Mouse (Mus musculus) MEL (cell line): Measurements from ENCODE around the gene Adam12. TPM values are rescaled to one million over a fixed set of nuclear protein-coding genes. Genes with fewer than 3 reads are reported as not detected.

Experiments used
- DNase-seq: peaks from one replicate; pipeline ENCODE4 v3.0.0; 2011; ENCODE audit warnings: low read depth, low spot score
- H3K27ac ChIP-seq: 2 replicates; pipeline ENCODE4 v1.5.1; 2012; ENCODE audit warnings: low read depth, mild to moderate bottlenecking, control low read depth, low read length, moderate library complexity; ENCODE audit not compliant: control insufficient read depth
- H3K27me3 ChIP-seq, 2 experiments: fragments of 150-350 bp in 1 of 2; sonication (generic) in 1 of 2; 2 replicates each; pipeline ENCODE4 v1.6.1; 2012; ENCODE audit warnings: low read length in 2 of 2, mild to moderate bottlenecking in 2 of 2, improper control_type of control experiment in 1 of 2, moderate library complexity in 1 of 2; ENCODE audit not compliant: insufficient read depth in 2 of 2, control insufficient read depth in 1 of 2
- H3K36me3 ChIP-seq, 2 experiments: 2 replicates each; pipeline ENCODE4 v1.6.1; 2012 to 2014; ENCODE audit warnings: low read length in 2 of 2, improper control_type of control experiment in 1 of 2, inconsistent platforms in 1 of 2, mild to moderate bottlenecking in 1 of 2; ENCODE audit not compliant: insufficient read depth in 2 of 2, control insufficient read depth in 1 of 2
- H3K4me1 ChIP-seq, 2 experiments: fragments of 150-350 bp in 1 of 2; sonication (generic) in 1 of 2; 2 replicates each; pipeline ENCODE4 v1.6.1; 2012; ENCODE audit warnings: low read length in 2 of 2, improper control_type of control experiment in 1 of 2, mild to moderate bottlenecking in 1 of 2; ENCODE audit not compliant: insufficient read depth in 2 of 2, control insufficient read depth in 1 of 2
- H3K4me3 ChIP-seq, 2 experiments: fragments of 150-350 bp in 1 of 2; sonication (generic) in 1 of 2; 2 replicates each; pipeline ENCODE4 v1.5.1; 2012; ENCODE audit warnings: low read depth in 2 of 2, low read length in 2 of 2, mild to moderate bottlenecking in 2 of 2, moderate library complexity in 2 of 2, control low read depth in 1 of 2, improper control_type of control experiment in 1 of 2; ENCODE audit not compliant: control insufficient read depth in 1 of 2, insufficient read depth in 1 of 2
- H3K79me2 ChIP-seq: 2 replicates; pipeline ENCODE4 v1.6.1; 2012; ENCODE audit warnings: mild to moderate bottlenecking, low read length, moderate library complexity; ENCODE audit not compliant: control insufficient read depth, poor library complexity, insufficient read depth
- H3K9ac ChIP-seq: 2 replicates; pipeline ENCODE4 v1.6.1; 2012; ENCODE audit warnings: low read depth, mild to moderate bottlenecking, control low read depth, low read length, moderate library complexity; ENCODE audit not compliant: control insufficient read depth, poor library complexity, severe bottlenecking
- H3K9me3 ChIP-seq: fragments of 150-350 bp; sonication (generic); replicated peaks from 2 replicates; pipeline ENCODE4 v1.6.1; 2012; ENCODE audit warnings: mild to moderate bottlenecking, low read length, improper control_type of control experiment, moderate library complexity; ENCODE audit not compliant: insufficient read depth
- BHLHE40 ChIP-seq: IDR thresholded peaks from 2 replicates; pipeline ENCODE4 v1.6.1; 2012; ENCODE audit warnings: low read depth, mild to moderate bottlenecking, inconsistent platforms, low read length, improper control_type of control experiment, borderline replicate concordance
- CHD1 ChIP-seq: IDR thresholded peaks from 2 replicates; pipeline ENCODE4 v1.6.1; 2012; ENCODE audit warnings: low read depth, mild to moderate bottlenecking, inconsistent platforms, low read length, improper control_type of control experiment
- E2F4 ChIP-seq: IDR thresholded peaks from 2 replicates; pipeline ENCODE4 v1.6.1; 2011; ENCODE audit warnings: low read depth, low read length, improper control_type of control experiment, borderline replicate concordance
- EP300 ChIP-seq, 2 experiments: IDR thresholded peaks; 2 replicates each; pipeline ENCODE4 v1.6.1; 2011; ENCODE audit warnings: improper control_type of control experiment in 2 of 2, low read length in 2 of 2, low read depth in 1 of 2, mild to moderate bottlenecking in 1 of 2
- ETS1 ChIP-seq: IDR thresholded peaks from 2 replicates; pipeline ENCODE4 v1.6.1; 2012; ENCODE audit warnings: low read depth, mild to moderate bottlenecking, inconsistent platforms, low read length, improper control_type of control experiment, moderate library complexity
- GABPA ChIP-seq: IDR thresholded peaks from 2 replicates; pipeline ENCODE4 v1.6.1; 2012; ENCODE audit warnings: low read depth, mild to moderate bottlenecking, inconsistent platforms, low read length, improper control_type of control experiment, moderate library complexity
- GATA1 ChIP-seq: IDR thresholded peaks from 2 replicates; pipeline ENCODE4 v1.6.1; 2011; ENCODE audit warnings: low read depth, low read length, improper control_type of control experiment
- JUND ChIP-seq: IDR thresholded peaks from 2 replicates; pipeline ENCODE4 v1.6.1; 2011; ENCODE audit warnings: low read depth, mild to moderate bottlenecking, improper control_type of control experiment, low read length
- MAFK ChIP-seq: IDR thresholded peaks from 2 replicates; pipeline ENCODE4 v1.6.1; 2011; ENCODE audit warnings: low read depth, mild to moderate bottlenecking, low read length, improper control_type of control experiment, borderline replicate concordance
- MEF2A ChIP-seq: IDR thresholded peaks from 2 replicates; pipeline ENCODE4 v1.6.1; 2014; ENCODE audit warnings: low read depth, mild to moderate bottlenecking, inconsistent platforms, low read length, improper control_type of control experiment; ENCODE audit not compliant: poor library complexity, insufficient replicate concordance, severe bottlenecking; ENCODE audit errors: extremely low read depth
- MXI1 ChIP-seq: IDR thresholded peaks from 2 replicates; pipeline ENCODE4 v1.6.1; 2011; ENCODE audit warnings: mild to moderate bottlenecking, low read depth, low read length, improper control_type of control experiment
- NRF1 ChIP-seq: IDR thresholded peaks from 2 replicates; pipeline ENCODE4 v1.6.1; 2014; ENCODE audit warnings: low read depth, mild to moderate bottlenecking, inconsistent platforms, low read length, improper control_type of control experiment, moderate library complexity; ENCODE audit not compliant: poor library complexity, insufficient read depth, severe bottlenecking
- POLR2A ChIP-seq, 2 experiments: IDR thresholded peaks; 2 replicates each; pipeline ENCODE4 v1.6.1; 2011 to 2012; ENCODE audit warnings: low read length in 2 of 2, mild to moderate bottlenecking in 2 of 2, control low read depth in 1 of 2, improper control_type of control experiment in 1 of 2, low read depth in 1 of 2, moderate library complexity in 1 of 2; ENCODE audit not compliant: control insufficient read depth in 1 of 2, insufficient read depth in 1 of 2, poor library complexity in 1 of 2
- POLR2AphosphoS5 ChIP-seq: IDR thresholded peaks from 2 replicates; pipeline ENCODE4 v1.6.1; 2012; ENCODE audit warnings: low read depth, borderline replicate concordance, mild to moderate bottlenecking, inconsistent platforms, low read length, moderate library complexity, mixed read lengths
- RAD21 ChIP-seq: IDR thresholded peaks from 2 replicates; pipeline ENCODE4 v1.6.1; 2011; ENCODE audit warnings: mild to moderate bottlenecking, low read depth, low read length, improper control_type of control experiment
- RCOR1 ChIP-seq: IDR thresholded peaks from 2 replicates; pipeline ENCODE4 v1.6.1; 2012; ENCODE audit warnings: low read depth, mild to moderate bottlenecking, inconsistent platforms, low read length, improper control_type of control experiment
- UBTF ChIP-seq: IDR thresholded peaks from 2 replicates; pipeline ENCODE4 v1.6.1; 2012; ENCODE audit warnings: low read depth, mild to moderate bottlenecking, inconsistent platforms, low read length, improper control_type of control experiment, moderate library complexity, borderline replicate concordance; ENCODE audit not compliant: insufficient read depth
- USF1 ChIP-seq: IDR thresholded peaks from 2 replicates; pipeline ENCODE4 v1.6.1; 2014; ENCODE audit warnings: low read depth, mild to moderate bottlenecking, inconsistent platforms, low read length, improper control_type of control experiment, moderate library complexity
- USF2 ChIP-seq, 2 experiments: IDR thresholded peaks; 2 replicates each; pipeline ENCODE4 v1.6.1; 2011 to 2012; ENCODE audit warnings: improper control_type of control experiment in 2 of 2, low read length in 2 of 2, borderline replicate concordance in 1 of 2, inconsistent platforms in 1 of 2, low read depth in 1 of 2, mild to moderate bottlenecking in 1 of 2; ENCODE audit not compliant: insufficient read depth in 1 of 2
- ZC3H11A ChIP-seq: IDR thresholded peaks from 2 replicates; pipeline ENCODE4 v1.6.1; 2012; ENCODE audit warnings: low read depth, mild to moderate bottlenecking, inconsistent platforms, low read length, improper control_type of control experiment
- polyA plus RNA-seq, 2 experiments: library from polyadenylated mRNA; stranded (reverse) in 1 of 2; unstranded in 1 of 2; fragments of >175 nt in 1 of 2; fragments of >200 nt in 1 of 2; gene quantifications; 2 replicates each; pipeline versions ENCODE4 v1.2.1 to v1.2.4; 2012; ENCODE audit warnings: low replicate concordance in 2 of 2, low read depth in 1 of 2; ENCODE audit not compliant: insufficient read length in 2 of 2, insufficient read depth in 1 of 2, missing spikeins in 1 of 2
- total RNA-seq: library from RNA; depleted of rRNA; stranded (reverse); fragments of 300-350 nt; gene quantifications from 2 replicates; pipeline ENCODE4 v1.2.3, GENCODE M21; 2012

Gene Adam12
- total and polyA plus RNA-seq, 3 experiments: not detected

GRCm38 (mm10) chr7:134062629-134063028, 169.3 kb downstream of the Adam12 start:
- no peak for TF ChIP-seq GABPA
- no peak for TF ChIP-seq MAFK
- no peak for TF ChIP-seq POLR2AphosphoS5
- no peak for TF ChIP-seq UBTF
- TF ChIP-seq CHD1: no peak
- TF ChIP-seq E2F4: no peak
- no peak for TF ChIP-seq USF2 (IDR thresholded peaks at IDR 0.05; ENCODE audit: borderline replicate concordance in 1 of 2, insufficient read depth in 1 of 2, low read depth in 1 of 2, low read length in 2 of 2)
- TF ChIP-seq EP300 (IDR thresholded peaks at IDR 0.05; ENCODE audit: low read depth in 1 of 2, low read length in 2 of 2): no peak
- TF ChIP-seq MEF2A: no peak
- TF ChIP-seq ETS1: no peak
- TF ChIP-seq NRF1: no peak
- TF ChIP-seq BHLHE40: no peak
- TF ChIP-seq RCOR1: no peak
- no peak for TF ChIP-seq ZC3H11A
- H3K9ac ChIP-seq: no peak overlapping the region

GRCm38 (mm10) chr7:134052486-134052885, 179.5 kb downstream of the Adam12 start:
- Histone ChIP-seq H3K9ac (no peak overlapping the region), H3K9me3 (no peaks in the 10 kb centered on the region)

More at GRCm38 (mm10) chr7:134062629-134063028, 169.3 kb downstream of the Adam12 start:
- H3K9me3 ChIP-seq: no peaks in the 10 kb centered on the region
- H3K4me1 ChIP-seq: no peaks in the 10 kb centered on the region
- no peak overlapping the region for H3K4me3 ChIP-seq
- no peaks in the 10 kb centered on the region for H3K36me3 ChIP-seq
- H3K79me2 ChIP-seq: no peaks in the 10 kb centered on the region
- DNase-seq: no peak
- no peak overlapping the region for H3K27ac ChIP-seq
- no peaks in the 10 kb centered on the region for H3K27me3 ChIP-seq

More at GRCm38 (mm10) chr7:134052486-134052885, 179.5 kb downstream of the Adam12 start:
- Histone ChIP-seq H3K79me2 (no peaks in the 10 kb centered on the region), H3K4me1 (no peaks in the 10 kb centered on the region), H3K27me3 (no peaks in the 10 kb centered on the region), H3K4me3 (no peak overlapping the region), H3K27ac (no peak overlapping the region), H3K36me3 (no peaks in the 10 kb centered on the region)
- no peak for TF ChIP-seq RAD21
- no peak for TF ChIP-seq USF2 (IDR thresholded peaks at IDR 0.05; ENCODE audit: borderline replicate concordance in 1 of 2, insufficient read depth in 1 of 2, low read depth in 1 of 2, low read length in 2 of 2)
- TF ChIP-seq GATA1: no peak
- no peak for TF ChIP-seq BHLHE40
- TF ChIP-seq MXI1: no peak
- TF ChIP-seq POLR2A (IDR thresholded peaks at IDR 0.05; ENCODE audit: control insufficient read depth in 1 of 2, insufficient read depth in 1 of 2, low read depth in 1 of 2, low read length in 2 of 2, poor library complexity in 1 of 2): no peak
- no peak for TF ChIP-seq USF1
- no peak for TF ChIP-seq CHD1
- TF ChIP-seq JUND: no peak
- DNase-seq: no peak
